Comparison of ENCODE assay signal across 8 mouse cellular contexts in the genomic region with DNA sequence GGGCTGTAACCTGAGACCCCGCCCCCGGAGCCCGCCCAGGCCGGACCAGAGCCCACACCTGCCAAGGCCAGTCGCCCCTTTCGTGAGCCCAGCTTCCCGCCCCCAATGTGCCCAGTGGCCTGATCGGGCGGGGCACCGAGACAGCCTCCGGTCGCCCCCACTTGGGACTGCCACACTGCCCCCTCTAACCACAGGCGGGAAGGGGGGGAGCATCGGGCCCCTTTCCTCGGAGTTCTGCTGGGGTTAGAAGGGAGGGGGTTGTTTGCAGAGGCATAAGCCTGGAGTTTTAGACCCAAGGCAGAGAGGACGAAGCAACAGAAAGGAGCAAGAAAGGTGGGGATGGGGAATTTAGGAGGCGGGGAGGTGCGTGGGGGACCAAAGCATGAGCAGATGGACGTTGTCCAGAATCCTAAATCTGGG. TPM values are rescaled to one million over a fixed set of nuclear protein-coding genes. Genes with fewer than 3 reads are reported as not detected.
A peak's percentile ranks its signal among the peaks of the same experiment; 100 is the strongest.
DNase-seq lines count a peak whose midpoint lies in the region; ATAC-seq and TF ChIP-seq lines count a peak whose summit lies in the region.
"Had no signal": no experiment of that assay in that cellular context is flagged by ENCODE, and none has a peak within 500 bp of the region (broad histone marks: within the 10 kb centered on the region; RNA-seq: fewer than 3 reads in every experiment).

No protein-coding gene starts in this region.

- H3K36me3 ChIP-seq in lung, embryonic 14.5 days (ENCODE audit: insufficient read depth), result no peaks in the 10 kb centered on the region
- no peaks in the 10 kb centered on the region for H3K36me3 ChIP-seq in forebrain, embryonic 14.5 days (ENCODE audit: control insufficient read depth, insufficient read depth, low read length)
- H3K36me3 ChIP-seq in limb, embryonic 11.5 days (ENCODE audit: control insufficient read depth, insufficient read depth, low read length), result no peaks in the 10 kb centered on the region

- H3K27ac ChIP-seq in lung, embryonic 14.5 days (ENCODE audit: low read depth), result peak overlapping the region; percentile 30; the same call in 1 of the 2 replicates
- no peak overlapping the region for H3K27ac ChIP-seq in forebrain, embryonic 14.5 days (ENCODE audit: low read depth, low read length)
- H3K27ac ChIP-seq in limb, embryonic 11.5 days (replicated peaks; ENCODE audit: low read depth, low read length), result peak overlapping the region; percentile 95
- no peak overlapping the region for H3K27ac ChIP-seq in olfactory bulb, adult 2 months (ENCODE audit: insufficient read depth, low read depth, low read length)

- H3K9ac ChIP-seq in lung, embryonic 14.5 days, result peak overlapping the region; percentile 47
- H3K9ac ChIP-seq in forebrain, embryonic 14.5 days (ENCODE audit: low read length), result peak overlapping the region; percentile 69
- peak overlapping the region; percentile 92 for H3K9ac ChIP-seq in limb, embryonic 11.5 days (ENCODE audit: low read length)

- ATAC-seq in lung, embryonic 14.5 days (ENCODE audit: insufficient read depth), result peak; percentile 44
- ATAC-seq in forebrain, embryonic 14.5 days, result no peak
- peak; percentile 79 for ATAC-seq in limb, embryonic 11.5 days (ENCODE audit: insufficient number of reproducible peaks, low FRiP score, low TSS enrichment, low read depth)

- H3K27me3 ChIP-seq in lung, embryonic 14.5 days (ENCODE audit: insufficient read depth, low read length), result peaks cover 73% of the 10 kb centered on the region
- H3K27me3 ChIP-seq in forebrain, embryonic 14.5 days (replicated peaks; ENCODE audit: control insufficient read depth, insufficient read depth, low read length), result peaks cover 10% of the 10 kb centered on the region; the same call in 1 of the 2 replicates
- peaks cover 21% of the 10 kb centered on the region for H3K27me3 ChIP-seq in limb, embryonic 11.5 days (ENCODE audit: control insufficient read depth, insufficient read depth, low read length)

- TF ChIP-seq CTCF in lung, embryonic 14.5 days (IDR thresholded peaks at IDR 0.05; ENCODE audit: low read depth), result no peak
- TF ChIP-seq CTCF in olfactory bulb, adult 2 months (IDR thresholded peaks at IDR 0.05; ENCODE audit: insufficient read depth, low read depth, low read length), result no peak

- H3K4me2 ChIP-seq in lung, embryonic 14.5 days, result peak overlapping the region; percentile 67
- peak overlapping the region; percentile 79 for H3K4me2 ChIP-seq in forebrain, embryonic 14.5 days (ENCODE audit: low read length)
- H3K4me2 ChIP-seq in limb, embryonic 11.5 days (ENCODE audit: low read depth, severe bottlenecking), result peak overlapping the region; percentile 81

- no peaks in the 10 kb centered on the region for H3K9me3 ChIP-seq in lung, embryonic 14.5 days (ENCODE audit: low read depth, low read length)
- no peaks in the 10 kb centered on the region for H3K9me3 ChIP-seq in forebrain, embryonic 14.5 days (replicated peaks; ENCODE audit: control insufficient read depth, low read length)
- H3K9me3 ChIP-seq in limb, embryonic 11.5 days (ENCODE audit: control insufficient read depth, low read length), result no peaks in the 10 kb centered on the region

- no peak for DNase-seq in lung, embryonic 14.5 days
- no peak for DNase-seq in lung, postnatal 36 days
- no peak for DNase-seq in forebrain, embryonic 14.5 days (ENCODE audit: low spot score)
- peak; percentile 89 for DNase-seq in limb, embryonic 11.5 days (ENCODE audit: low spot score)
- no peak for DNase-seq in urinary bladder, postnatal 14 days (ENCODE audit: low spot score)
- DNase-seq in embryo, embryonic 9.5 days (ENCODE audit: extremely low spot score), result no peak
- DNase-seq: layer of hippocampus, adult 9-11 months had no signal

- peak overlapping the region; percentile 41 for H3K4me3 ChIP-seq in lung, embryonic 14.5 days (ENCODE audit: low read depth, low read length)
- H3K4me3 ChIP-seq in forebrain, embryonic 14.5 days (ENCODE audit: low read depth, low read length), result peak overlapping the region; percentile 43
- H3K4me3 ChIP-seq in limb, embryonic 11.5 days (ENCODE audit: low read depth, low read length), result peak overlapping the region; percentile 71
- peak overlapping the region; percentile 6; the same call in 1 of the 2 replicates for H3K4me3 ChIP-seq in olfactory bulb, adult 2 months (ENCODE audit: insufficient read depth, low read depth, low read length)

- 0 out of 2 replicates have a peak, but pooled peaks cover 2% of the 10 kb centered on the region for H3K4me1 ChIP-seq in lung, embryonic 14.5 days (ENCODE audit: insufficient read depth)
- peaks cover 38% of the 10 kb centered on the region for H3K4me1 ChIP-seq in forebrain, embryonic 14.5 days (ENCODE audit: control insufficient read depth, insufficient read depth, low read length)
- peaks cover 24% of the 10 kb centered on the region for H3K4me1 ChIP-seq in limb, embryonic 11.5 days (ENCODE audit: control insufficient read depth, insufficient read depth, low read length)
- peaks cover 37% of the 10 kb centered on the region for H3K4me1 ChIP-seq in olfactory bulb, adult 2 months (ENCODE audit: control insufficient read depth, insufficient read depth, low read length)

- no peak for TF ChIP-seq POLR2A in olfactory bulb, adult 2 months (IDR thresholded peaks at IDR 0.05; ENCODE audit: insufficient read depth, low read depth, low read length)

- WGBS in lung, embryonic 14.5 days, result 3% methylated on average over 19 of the region's 19 CpGs
- 2% methylated on average over 19 of the region's 19 CpGs for WGBS in forebrain, embryonic 14.5 days
- WGBS in limb, embryonic 11.5 days, result 2% methylated on average over 18 of the region's 19 CpGs
- 8% methylated on average over 19 of the region's 19 CpGs for WGBS in olfactory bulb, adult 2 months

RNA-seq across cellular contexts. Expression of a gene that starts 0.3 kb away (rescaled TPM):
- polyA plus RNA-seq in lung, embryonic 14.5 days (2014; fragmentation: Nextera tagmentation; extraction: Ambion mirVana), result 29.3 and 33.3 TPM in 2 replicates
- polyA plus RNA-seq in forebrain, embryonic 14.5 days (2014; fragmentation: Nextera tagmentation; extraction: Ambion mirVana), result 19.4 and 23.9 TPM in 2 replicates
- 237 and 243 TPM in 2 replicates for polyA plus RNA-seq in limb, embryonic 11.5 days (2014; fragmentation: Nextera tagmentation; extraction: Ambion mirVana)
- not detected in 2 replicates for polyA plus RNA-seq in olfactory bulb, adult 2 months (2012; ENCODE audit: insufficient read depth, insufficient read length, low replicate concordance, missing spikeins)

RNA-seq across cellular contexts. Expression of a gene that starts 40.8 kb away (rescaled TPM):
- 31.4 and 35.1 TPM in 2 replicates for polyA plus RNA-seq in lung, embryonic 14.5 days (2014; fragmentation: Nextera tagmentation; extraction: Ambion mirVana)
- 71.7 and 75.2 TPM in 2 replicates for polyA plus RNA-seq in forebrain, embryonic 14.5 days (2014; fragmentation: Nextera tagmentation; extraction: Ambion mirVana)
- polyA plus RNA-seq in limb, embryonic 11.5 days (2014; fragmentation: Nextera tagmentation; extraction: Ambion mirVana), result 34.7 and 36.8 TPM in 2 replicates
- polyA plus RNA-seq in olfactory bulb, adult 2 months (2012; ENCODE audit: insufficient read depth, insufficient read length, low replicate concordance, missing spikeins), result not detected in 2 replicates

Comparison
In these comparisons a context has a peak if more than half of its experiments do, and no peak if none do; other contexts are left out.
1. H3K27ac ChIP-seq: peak in lung, embryonic 14.5 days (single experiment) and limb, embryonic 11.5 days (single experiment); none in forebrain, embryonic 14.5 days (single experiment) and olfactory bulb, adult 2 months (single experiment).
2. H3K4me3 ChIP-seq: peak in every context shown above with its lines; median percentile 71 in limb, embryonic 11.5 days; 43 in forebrain, embryonic 14.5 days; 41 in lung, embryonic 14.5 days; 6 in olfactory bulb, adult 2 months.
3. RNA of a gene that starts 0.3 kb away (polyA plus RNA-seq): 237 to 243 TPM in limb, embryonic 11.5 days, 29.3 to 33.3 TPM in lung, embryonic 14.5 days and 19.4 to 23.9 TPM in forebrain, embryonic 14.5 days; not detected in olfactory bulb, adult 2 months; every median in the first group is over 10 times any median in the second.
4. RNA of a gene that starts 40.8 kb away (polyA plus RNA-seq): 71.7 to 75.2 TPM in forebrain, embryonic 14.5 days, 31.4 to 35.1 TPM in lung, embryonic 14.5 days and 34.7 to 36.8 TPM in limb, embryonic 11.5 days; not detected in olfactory bulb, adult 2 months; every median in the first group is over 10 times any median in the second.
5. Peak in every context shown above with its lines, with median percentiles within 50 percentile points of each other: H3K4me2 ChIP-seq and H3K9ac ChIP-seq.